Mouse (Mus musculus): ENCODE measurements around the gene Zfp362. TPM values are rescaled to one million over a fixed set of nuclear protein-coding genes. Genes with fewer than 3 reads are reported as not detected.

Zfp362 gene
- polyA plus RNA-seq, 1 experiment from 2014 or later: 12.9 TPM

GRCm38 (mm10) chr4:128804426-128805149, 1.3 kb downstream of the Zfp362 start:
- no peak overlapping the region for H3K27ac ChIP-seq (ENCODE audit: low read depth, low read length)
- H3K4me2 ChIP-seq (replicated peaks; ENCODE audit: low read depth): peak overlapping the region; percentile 98
- H3K4me3 ChIP-seq (ENCODE audit: low read depth, low read length): peak overlapping the region; percentile 76
- H3K9me3 ChIP-seq (ENCODE audit: control insufficient read depth): no peaks in the 10 kb centered on the region
- ATAC-seq: no peak
- no peaks in the 10 kb centered on the region for H3K36me3 ChIP-seq (ENCODE audit: control insufficient read depth, insufficient read depth)
- H3K9ac ChIP-seq (ENCODE audit: low read depth, low read length): peak overlapping the region; percentile 99
- H3K4me1 ChIP-seq (replicated peaks; ENCODE audit: control insufficient read depth, insufficient read depth, low read length): 0 out of 2 replicates have a peak, but pooled peaks cover 6% of the 10 kb centered on the region
- 10% methylated on average over 6 of the region's 6 CpGs for WGBS
- no peaks in the 10 kb centered on the region for H3K27me3 ChIP-seq (replicated peaks; ENCODE audit: control insufficient read depth, insufficient read depth, low read length)
- 0 out of 2 replicates have a peak, but pooled peaks have one; percentile 13 for TF ChIP-seq CTCF (IDR thresholded peaks at IDR 0.05; ENCODE audit: low read depth)

DNA sequence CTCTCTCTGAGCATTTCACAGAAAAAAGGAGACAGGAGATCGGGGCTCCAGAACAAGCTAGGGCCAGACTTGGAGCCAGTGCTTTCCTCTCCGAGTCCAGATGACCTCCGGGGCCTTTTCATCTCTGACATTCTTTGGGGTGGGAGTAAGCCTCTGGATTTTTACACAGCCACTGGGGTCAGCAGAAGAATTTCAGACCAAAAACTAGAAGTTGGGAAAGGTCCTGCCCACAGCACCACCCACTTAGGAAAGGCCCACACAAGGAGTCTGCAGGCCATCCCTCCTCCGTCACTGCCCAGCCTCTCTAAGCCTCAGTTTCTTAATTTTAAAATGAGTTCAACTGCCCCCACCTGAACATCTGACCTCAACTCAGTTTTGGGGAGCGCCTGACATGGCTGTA, 2.3 kb downstream of the Zfp362 start:
- 66% methylated on average over 5 of the region's 5 CpGs for WGBS
- Histone ChIP-seq H3K9ac (ENCODE audit: low read depth, low read length) (no peak overlapping the region), H3K36me3 (ENCODE audit: control insufficient read depth, insufficient read depth) (no peaks in the 10 kb centered on the region), H3K9me3 (ENCODE audit: control insufficient read depth) (no peaks in the 10 kb centered on the region), H3K4me1 (replicated peaks; ENCODE audit: control insufficient read depth, insufficient read depth, low read length) (0 out of 2 replicates have a peak, but pooled peaks cover 6% of the 10 kb centered on the region), H3K4me2 (replicated peaks; ENCODE audit: low read depth) (peak overlapping the region; percentile 98), H3K4me3 (ENCODE audit: low read depth, low read length) (no peak overlapping the region), H3K27me3 (replicated peaks; ENCODE audit: control insufficient read depth, insufficient read depth, low read length) (no peaks in the 10 kb centered on the region), H3K27ac (ENCODE audit: low read depth, low read length) (no peak overlapping the region)
- no peak for TF ChIP-seq CTCF (IDR thresholded peaks at IDR 0.05; ENCODE audit: low read depth)
- no peak for ATAC-seq

DNA sequence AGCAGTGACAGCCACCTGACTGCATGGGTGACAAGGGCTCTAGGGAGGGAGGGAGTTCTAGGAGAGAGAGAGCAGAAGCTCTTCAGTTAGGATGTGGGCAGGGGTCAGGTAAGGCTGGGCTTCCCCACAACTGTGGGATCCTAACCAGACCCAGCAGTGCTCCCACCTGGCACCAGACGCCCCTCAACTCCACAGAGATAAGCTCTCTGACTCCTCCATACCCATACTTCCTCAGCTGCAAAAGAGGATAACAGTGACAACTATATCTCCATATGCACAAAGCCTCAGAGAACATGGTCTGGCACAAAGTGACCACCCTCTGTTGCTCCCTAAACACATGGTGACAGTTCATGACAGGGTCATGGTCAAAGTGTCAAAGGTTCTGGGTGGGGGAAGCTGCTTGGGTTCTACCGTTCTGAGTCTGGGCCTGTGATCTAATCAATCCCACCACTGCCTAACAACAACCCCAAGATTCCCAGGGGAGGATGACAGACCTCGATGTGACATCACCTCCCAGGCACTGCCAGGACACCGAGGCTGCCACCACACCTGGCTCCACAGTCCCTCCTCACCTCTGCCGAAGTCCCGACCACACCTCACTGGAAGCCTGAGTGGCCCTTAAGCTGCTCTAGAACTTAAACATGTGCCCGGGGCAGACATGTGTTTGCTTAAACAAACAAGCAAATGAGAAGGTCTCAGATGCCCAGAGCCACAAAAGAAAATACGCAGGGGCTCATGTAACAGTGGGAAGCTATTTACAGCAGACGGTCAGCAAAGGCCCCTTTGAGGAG, 4.0 kb downstream of the Zfp362 start:
- Histone ChIP-seq H3K36me3 (ENCODE audit: control insufficient read depth, insufficient read depth) (no peaks in the 10 kb centered on the region), H3K4me3 (ENCODE audit: low read depth, low read length) (no peak overlapping the region), H3K4me1 (replicated peaks; ENCODE audit: control insufficient read depth, insufficient read depth, low read length) (0 out of 2 replicates have a peak, but pooled peaks cover 6% of the 10 kb centered on the region), H3K27me3 (replicated peaks; ENCODE audit: control insufficient read depth, insufficient read depth, low read length) (no peaks in the 10 kb centered on the region), H3K27ac (ENCODE audit: low read depth, low read length) (no peak overlapping the region), H3K9me3 (ENCODE audit: control insufficient read depth) (no peaks in the 10 kb centered on the region), H3K9ac (ENCODE audit: low read depth, low read length) (no peak overlapping the region), H3K4me2 (replicated peaks; ENCODE audit: low read depth) (no peak overlapping the region)
- TF ChIP-seq CTCF (IDR thresholded peaks at IDR 0.05; ENCODE audit: low read depth): no peak
- ATAC-seq: no peak
- 54% methylated on average over 9 of the region's 9 CpGs for WGBS

DNA sequence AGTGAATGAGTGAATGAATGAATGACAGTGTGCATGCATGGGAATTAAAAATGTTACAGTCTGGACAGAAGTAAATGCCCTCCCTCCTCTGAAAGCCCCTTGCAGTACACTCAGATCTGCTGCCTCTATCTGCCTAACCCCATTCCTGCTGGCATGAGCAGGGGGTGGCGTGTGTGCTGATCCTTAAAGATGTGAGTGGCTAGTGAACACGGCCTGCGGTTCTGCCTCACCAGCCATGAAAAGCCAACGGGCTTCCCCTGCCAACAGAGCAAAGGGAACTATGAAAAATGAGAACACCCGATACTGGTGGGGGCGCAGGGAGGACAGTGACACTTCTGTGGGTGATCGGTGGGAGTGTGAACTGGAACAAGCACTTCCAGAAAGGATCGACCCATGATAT, 9.1 kb downstream of the Zfp362 start:
- ATAC-seq: no peak
- no peak overlapping the region for H3K4me2 ChIP-seq (replicated peaks; ENCODE audit: low read depth)
- H3K4me1 ChIP-seq (replicated peaks; ENCODE audit: control insufficient read depth, insufficient read depth, low read length): 0 out of 2 replicates have a peak, but pooled peaks cover 2% of the 10 kb centered on the region
- 84% methylated on average over 8 of the region's 8 CpGs for WGBS
- no peaks in the 10 kb centered on the region for H3K9me3 ChIP-seq (ENCODE audit: control insufficient read depth)
- no peaks in the 10 kb centered on the region for H3K27me3 ChIP-seq (replicated peaks; ENCODE audit: control insufficient read depth, insufficient read depth, low read length)
- H3K27ac ChIP-seq (ENCODE audit: low read depth, low read length): no peak overlapping the region
- no peak overlapping the region for H3K4me3 ChIP-seq (ENCODE audit: low read depth, low read length)
- peaks cover 7% of the 10 kb centered on the region; the same call in 1 of the 2 replicates for H3K36me3 ChIP-seq (ENCODE audit: control insufficient read depth, insufficient read depth)
- no peak for TF ChIP-seq CTCF (IDR thresholded peaks at IDR 0.05; ENCODE audit: low read depth)
- no peak overlapping the region for H3K9ac ChIP-seq (ENCODE audit: low read depth, low read length)

DNA sequence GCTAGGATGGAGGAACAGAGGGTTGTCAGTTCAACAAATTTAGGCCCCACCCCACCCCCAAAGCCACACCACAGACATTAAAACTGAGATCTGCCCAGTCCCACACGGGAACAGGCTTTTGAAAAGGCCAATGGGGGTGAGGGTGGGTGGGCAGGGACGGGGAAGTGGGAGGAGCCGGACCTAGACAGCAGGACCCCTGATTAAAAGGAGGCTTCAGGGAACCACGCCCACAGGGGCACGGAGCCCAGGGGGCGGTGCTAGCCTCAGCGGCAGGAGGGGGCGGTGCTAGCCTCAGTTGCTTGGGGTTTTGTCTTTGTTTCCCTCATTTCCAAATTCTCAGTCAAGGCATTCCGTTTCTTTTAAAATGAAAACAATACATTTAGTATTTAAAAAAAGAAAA, 10.2 kb downstream of the Zfp362 start:
- WGBS: 28% methylated on average over 9 of the region's 9 CpGs
- 0 out of 2 replicates have a peak, but pooled peaks cover 2% of the 10 kb centered on the region for H3K4me1 ChIP-seq (replicated peaks; ENCODE audit: control insufficient read depth, insufficient read depth, low read length)
- H3K9ac ChIP-seq (ENCODE audit: low read depth, low read length): no peak overlapping the region
- no peaks in the 10 kb centered on the region for H3K9me3 ChIP-seq (ENCODE audit: control insufficient read depth)
- H3K4me2 ChIP-seq (replicated peaks; ENCODE audit: low read depth): no peak overlapping the region
- no peak for TF ChIP-seq CTCF (IDR thresholded peaks at IDR 0.05; ENCODE audit: low read depth)
- ATAC-seq: no peak
- no peaks in the 10 kb centered on the region for H3K27me3 ChIP-seq (replicated peaks; ENCODE audit: control insufficient read depth, insufficient read depth, low read length)
- no peak overlapping the region for H3K4me3 ChIP-seq (ENCODE audit: low read depth, low read length)
- peaks cover 7% of the 10 kb centered on the region; the same call in 1 of the 2 replicates for H3K36me3 ChIP-seq (ENCODE audit: control insufficient read depth, insufficient read depth)
- H3K27ac ChIP-seq (ENCODE audit: low read depth, low read length): no peak overlapping the region

DNA sequence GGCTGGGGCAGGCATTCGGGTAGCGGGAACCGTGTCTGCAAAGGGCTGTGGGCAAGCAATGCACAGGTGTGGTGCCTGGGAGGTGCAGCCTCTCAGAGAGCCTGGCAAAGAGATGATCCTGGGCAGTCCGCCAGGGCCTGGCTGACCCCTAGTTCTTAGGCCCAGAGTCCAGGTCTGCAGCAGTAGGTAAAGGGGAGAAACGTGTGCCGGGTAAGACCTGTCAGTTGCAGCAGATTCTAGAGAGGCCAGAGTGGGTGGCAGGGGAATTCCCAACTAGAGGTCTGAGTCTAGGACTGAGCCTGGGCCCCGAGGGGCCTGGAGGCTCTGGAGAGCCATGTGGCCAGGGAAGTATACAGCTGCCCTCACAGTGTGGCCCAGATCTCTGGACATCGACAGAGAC, 11.6 kb downstream of the Zfp362 start:
- no peak overlapping the region for H3K27ac ChIP-seq (ENCODE audit: low read depth, low read length)
- no peak for ATAC-seq
- no peak for TF ChIP-seq CTCF (IDR thresholded peaks at IDR 0.05; ENCODE audit: low read depth)
- H3K4me2 ChIP-seq (replicated peaks; ENCODE audit: low read depth): no peak overlapping the region
- H3K36me3 ChIP-seq (ENCODE audit: control insufficient read depth, insufficient read depth): peaks cover 7% of the 10 kb centered on the region; the same call in 1 of the 2 replicates
- H3K9me3 ChIP-seq (ENCODE audit: control insufficient read depth): no peaks in the 10 kb centered on the region
- no peak overlapping the region for H3K9ac ChIP-seq (ENCODE audit: low read depth, low read length)
- H3K4me1 ChIP-seq (replicated peaks; ENCODE audit: control insufficient read depth, insufficient read depth, low read length): 0 out of 2 replicates have a peak, but pooled peaks cover 2% of the 10 kb centered on the region
- no peaks in the 10 kb centered on the region for H3K27me3 ChIP-seq (replicated peaks; ENCODE audit: control insufficient read depth, insufficient read depth, low read length)
- no peak overlapping the region for H3K4me3 ChIP-seq (ENCODE audit: low read depth, low read length)
- 81% methylated on average over 8 of the region's 8 CpGs for WGBS

All from intestine, postnatal 0 days (tissue).